Mouse (Mus musculus) kidney, embryonic 14.5 days (tissue): Measurements from ENCODE around the gene Psmd6. TPM values are rescaled to one million over a fixed set of nuclear protein-coding genes. Genes with fewer than 3 reads are reported as not detected.

Experiments used
- ATAC-seq: fragments of 200-750 bp; cut with Nextera tagmentation; 2 replicates; pipeline ENCODE4 v1.8.0; 2017; ENCODE audit warnings: moderate number of reproducible peaks, mild to moderate bottlenecking, moderate TSS enrichment, moderate library complexity; ENCODE audit not compliant: low FRiP score, low TSS enrichment
- H3K27ac ChIP-seq: fragments of 300-500 bp; sonication (generic); 2 replicates; pipeline ENCODE4 v1.5.1; 2014; ENCODE audit warnings: low read depth, mild to moderate bottlenecking, low read length, moderate library complexity, mixed read lengths
- H3K27me3 ChIP-seq: fragments of 300-500 bp; sonication (generic); 2 replicates; pipeline ENCODE4 v1.6.1; 2014; ENCODE audit warnings: mild to moderate bottlenecking, low read length; ENCODE audit not compliant: control insufficient read depth, insufficient read depth
- H3K36me3 ChIP-seq: fragments of 300-500 bp; sonication (generic); 2 replicates; pipeline ENCODE4 v1.6.1; 2014; ENCODE audit warnings: low read length, mixed read lengths; ENCODE audit not compliant: control insufficient read depth, insufficient read depth
- H3K4me1 ChIP-seq: fragments of 300-500 bp; sonication (generic); 2 replicates; pipeline ENCODE4 v1.6.1; 2014; ENCODE audit warnings: low read length, mixed read lengths; ENCODE audit not compliant: control insufficient read depth, insufficient read depth
- H3K4me2 ChIP-seq: fragments of 300-500 bp; sonication (generic); replicated peaks from 2 replicates; pipeline ENCODE4 v1.6.1; 2014; ENCODE audit warnings: low read depth, mild to moderate bottlenecking, low read length
- H3K4me3 ChIP-seq: fragments of 300-500 bp; sonication (generic); 2 replicates; pipeline ENCODE4 v1.5.1; 2014; ENCODE audit warnings: mild to moderate bottlenecking, low read length
- H3K9ac ChIP-seq: fragments of 300-500 bp; sonication (generic); 2 replicates; pipeline ENCODE4 v1.6.1; 2014; ENCODE audit warnings: low read depth, mild to moderate bottlenecking, low read length, moderate library complexity
- H3K9me3 ChIP-seq: fragments of 300-500 bp; sonication (generic); 2 replicates; pipeline ENCODE4 v1.6.1; 2016; ENCODE audit warnings: low read length; ENCODE audit not compliant: control insufficient read depth
- WGBS: fragments of 180-500 bp; shearing (Covaris S2); extraction: QIAGEN DNeasy Blood & Tissue Kit; methylation state at CpG from one replicate; pipeline ENCODE4 v1.1.7; 2014; 5-methylcytosine and 5-hydroxymethylcytosine counted together
- polyA plus RNA-seq: library from polyadenylated mRNA; unstranded; fragments of >200 nt; fragmentation: Nextera tagmentation; extraction: Ambion mirVana; gene quantifications from 2 replicates; pipeline ENCODE4 v1.2.1, GENCODE M21; 2014

The Psmd6 gene
- 232 and 248 TPM in 2 replicates for polyA plus RNA-seq

DNA sequence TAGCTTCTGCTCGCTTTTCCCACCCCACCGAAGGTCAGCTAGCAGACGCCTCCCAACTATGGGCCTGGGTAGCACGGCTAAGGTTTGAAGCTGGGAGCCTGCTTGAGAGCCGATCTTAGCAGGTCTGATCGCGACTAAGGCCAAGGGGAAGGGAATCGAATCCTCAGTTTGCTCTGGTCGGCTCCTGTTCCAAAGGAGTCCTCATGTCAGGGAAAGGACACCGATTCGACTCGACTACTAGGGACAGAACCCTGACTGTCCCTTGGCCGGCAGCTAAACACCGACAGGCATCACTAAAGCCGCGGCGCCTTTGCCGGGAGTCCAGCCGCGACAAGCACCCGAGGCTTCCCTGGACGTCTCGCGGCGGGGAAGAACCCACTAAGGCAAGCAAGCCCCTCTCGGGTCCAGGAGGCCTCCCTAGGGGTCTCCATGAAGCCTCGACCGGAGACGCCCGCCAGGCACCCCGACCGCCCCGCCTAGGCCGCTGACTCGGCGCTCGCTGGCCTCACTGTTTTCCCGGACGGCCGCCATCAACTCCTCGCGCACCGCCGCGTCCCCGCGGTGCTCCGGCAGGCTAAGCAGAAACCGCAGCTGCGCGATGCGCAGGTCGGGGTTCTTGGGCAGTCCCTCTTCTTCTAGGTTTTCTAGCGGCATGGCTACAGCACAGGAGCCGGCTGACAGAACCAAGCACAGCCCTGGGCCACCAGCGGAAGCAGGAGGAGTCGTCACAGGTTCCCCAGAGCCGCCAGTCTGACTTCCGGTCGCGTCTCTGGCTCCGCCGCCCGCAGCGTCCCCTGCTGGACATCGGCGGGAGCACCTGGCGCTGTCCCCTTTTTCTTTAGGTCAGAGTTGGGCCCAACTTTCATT, at the start of gene Psmd6:
Psmd6 (minus strand) TSS at position 755 of the 867 bp plus-strand sequence.
- Histone ChIP-seq H3K9me3 (no peaks in the 10 kb centered on the region), H3K9ac (peak within 1 kb of the TSS; percentile 93), H3K4me1 (peaks cover 6% of the 10 kb centered on the region; the same call in 1 of the 2 replicates), H3K27ac (peak within 1 kb of the TSS; percentile 78), H3K36me3 (peaks cover 30% of the 10 kb centered on the region), H3K27me3 (no peaks in the 10 kb centered on the region), H3K4me2 (peak within 1 kb of the TSS; percentile 63), H3K4me3 (peak within 1 kb of the TSS; percentile 94)
- WGBS = 1% methylated on average over 67 of the region's 68 CpGs
- ATAC-seq = peak; percentile 98

DNA sequence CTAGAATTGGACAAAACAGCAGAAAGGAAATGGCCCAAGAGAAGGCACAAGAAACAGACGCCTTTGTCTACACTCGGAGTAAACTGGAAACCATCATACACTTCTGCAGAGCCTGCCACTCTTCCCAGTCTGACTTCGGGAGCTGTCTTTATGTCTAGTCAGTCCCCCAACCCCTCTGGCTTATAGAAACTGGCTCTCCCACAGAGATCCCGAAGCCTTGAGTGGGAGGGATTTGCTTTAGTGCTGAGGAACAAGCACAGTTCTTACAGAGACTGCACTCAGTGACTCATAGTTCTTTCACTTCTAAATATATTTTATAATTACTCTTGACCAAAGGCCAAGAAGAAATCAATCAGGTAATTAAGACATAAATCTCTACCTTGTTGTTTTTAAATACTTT, 10.1 kb downstream of the Psmd6 start:
- ATAC-seq = no peak

DNA sequence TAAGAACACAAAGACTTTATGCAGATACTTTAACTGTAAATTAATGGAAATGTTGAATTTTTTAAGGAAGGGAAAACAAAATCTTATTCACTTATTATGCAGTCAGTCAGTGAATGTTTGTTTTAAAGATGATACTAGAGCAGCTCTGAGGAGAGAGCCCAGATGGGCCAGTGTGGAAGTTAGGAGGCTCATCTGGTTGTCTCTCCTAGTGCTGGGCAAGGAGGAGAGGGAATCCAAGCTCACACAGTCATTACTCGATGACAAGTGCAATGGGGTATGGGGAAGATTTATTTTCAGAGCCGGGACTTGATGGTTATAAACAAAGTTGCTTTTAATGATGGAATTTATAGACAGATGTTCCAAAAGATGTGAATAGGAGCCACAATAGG, 15.9 kb downstream of the Psmd6 start:
- no peak overlapping the region for H3K9ac ChIP-seq
- peaks cover 32% of the 10 kb centered on the region for H3K36me3 ChIP-seq
- no peak overlapping the region for H3K27ac ChIP-seq
- H3K4me3 ChIP-seq = no peak overlapping the region
- 38% methylated on average over 2 of the region's 2 CpGs for WGBS
- no peak for ATAC-seq
- no peak overlapping the region for H3K4me2 ChIP-seq
- no peaks in the 10 kb centered on the region for H3K4me1 ChIP-seq
- no peaks in the 10 kb centered on the region for H3K9me3 ChIP-seq
- no peaks in the 10 kb centered on the region for H3K27me3 ChIP-seq

More for the DNA sequence above, 10.1 kb downstream of the Psmd6 start:
- Histone ChIP-seq H3K9ac (no peak overlapping the region), H3K27ac (no peak overlapping the region), H3K4me3 (no peak overlapping the region), H3K9me3 (no peaks in the 10 kb centered on the region), H3K4me2 (no peak overlapping the region), H3K4me1 (no peaks in the 10 kb centered on the region), H3K27me3 (no peaks in the 10 kb centered on the region), H3K36me3 (peaks cover 49% of the 10 kb centered on the region)
- 80% methylated on average over 4 of the region's 4 CpGs for WGBS

DNA sequence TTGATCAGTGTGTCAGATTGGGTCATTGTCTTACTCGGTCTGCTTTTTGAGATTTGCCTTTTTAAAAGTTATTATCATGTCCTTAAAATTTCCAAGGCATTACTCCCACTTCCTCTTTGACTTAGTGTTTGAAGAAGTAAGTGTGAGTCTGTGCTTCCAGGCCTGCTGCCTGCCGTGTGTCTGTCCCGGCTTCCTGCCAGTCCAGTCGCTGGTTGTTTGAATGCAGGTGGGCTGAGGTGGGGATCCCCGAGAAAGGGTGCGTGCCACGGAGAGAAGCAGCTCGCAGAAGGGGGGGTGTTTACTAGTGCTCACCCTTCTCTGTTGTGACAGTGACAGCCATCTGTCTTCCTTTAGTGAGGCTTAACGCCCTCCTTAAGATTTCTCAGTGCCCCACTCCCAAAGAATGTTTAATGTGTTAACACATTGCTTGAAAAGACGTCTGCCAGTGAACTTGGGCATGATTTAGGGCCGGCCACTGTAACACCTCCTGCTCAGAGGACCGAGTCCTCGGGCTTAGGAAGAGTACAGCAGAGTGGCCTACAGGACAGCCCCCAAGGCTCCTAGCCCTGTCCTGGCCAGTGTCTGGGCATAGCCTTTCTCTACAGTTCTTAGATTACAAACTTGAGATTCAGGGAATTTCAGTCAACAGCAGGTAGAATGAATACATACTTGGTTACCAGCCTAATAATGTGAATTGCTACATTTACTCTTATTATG, 16.4 kb downstream of the Psmd6 start:
- H3K9ac ChIP-seq = no peak overlapping the region
- 41% methylated on average over 13 of the region's 13 CpGs for WGBS
- no peak overlapping the region for H3K4me2 ChIP-seq
- H3K9me3 ChIP-seq = no peaks in the 10 kb centered on the region
- no peaks in the 10 kb centered on the region for H3K27me3 ChIP-seq
- ATAC-seq = peak; percentile 57; the same call in 1 of the 2 replicates
- H3K36me3 ChIP-seq = peaks cover 32% of the 10 kb centered on the region
- no peak overlapping the region for H3K27ac ChIP-seq
- no peak overlapping the region for H3K4me3 ChIP-seq
- H3K4me1 ChIP-seq = no peaks in the 10 kb centered on the region

DNA sequence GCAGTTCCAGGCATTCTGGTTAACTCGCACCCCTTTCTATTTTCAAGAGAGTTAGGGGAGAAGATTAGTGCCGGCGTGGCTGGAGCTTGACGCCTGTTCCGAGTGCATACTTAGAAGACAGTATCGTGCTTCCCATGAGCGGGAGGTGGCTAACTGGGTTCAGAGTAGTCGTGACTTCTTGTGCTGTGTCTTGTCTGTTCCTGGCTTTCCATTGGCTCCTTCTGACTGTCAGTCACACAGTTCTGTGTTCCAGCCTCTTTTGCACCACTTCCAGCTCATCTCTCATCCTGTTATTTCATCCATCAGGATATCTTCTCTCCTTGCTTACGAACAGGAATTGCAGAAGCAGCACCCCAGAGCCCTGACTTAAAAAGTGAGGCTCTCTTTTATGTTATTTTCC, 19.5 kb downstream of the Psmd6 start:
- Histone ChIP-seq H3K9me3 (no peaks in the 10 kb centered on the region), H3K4me1 (no peaks in the 10 kb centered on the region), H3K4me3 (no peak overlapping the region), H3K27ac (no peak overlapping the region), H3K4me2 (no peak overlapping the region), H3K9ac (no peak overlapping the region), H3K27me3 (no peaks in the 10 kb centered on the region), H3K36me3 (peaks cover 35% of the 10 kb centered on the region)
- WGBS = 94% methylated on average over 9 of the region's 9 CpGs
- no peak for ATAC-seq

DNA sequence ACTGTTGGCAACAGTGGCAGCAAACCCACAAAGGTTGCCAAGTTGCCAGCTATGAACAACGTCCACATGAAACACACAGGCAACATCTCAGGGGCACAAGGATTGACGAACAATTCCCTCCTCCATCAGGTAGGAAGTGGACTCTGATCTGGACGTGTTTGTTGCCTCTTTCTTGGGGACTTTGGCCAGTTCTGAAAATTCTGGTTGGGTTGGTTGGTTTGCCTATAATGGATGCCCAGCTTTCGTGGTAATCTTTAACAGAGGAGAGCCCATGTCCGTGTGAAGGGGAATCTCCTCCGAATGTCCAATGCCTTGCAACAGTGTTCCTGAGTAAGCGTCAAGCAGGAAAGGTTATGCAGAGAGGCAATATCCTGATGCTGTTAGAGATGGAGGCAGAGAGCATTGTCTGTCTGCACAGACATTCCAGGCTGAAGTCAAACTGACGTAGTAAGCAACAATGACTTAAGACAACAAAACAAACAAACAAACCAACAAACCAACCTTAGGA, 20.0 kb downstream of the Psmd6 start:
- Histone ChIP-seq H3K36me3 (peaks cover 40% of the 10 kb centered on the region), H3K4me1 (no peaks in the 10 kb centered on the region), H3K27ac (no peak overlapping the region), H3K9ac (no peak overlapping the region), H3K27me3 (no peaks in the 10 kb centered on the region), H3K9me3 (no peaks in the 10 kb centered on the region), H3K4me2 (no peak overlapping the region), H3K4me3 (no peak overlapping the region)
- WGBS = 91% methylated on average over 8 of the region's 8 CpGs
- ATAC-seq = no peak

DNA sequence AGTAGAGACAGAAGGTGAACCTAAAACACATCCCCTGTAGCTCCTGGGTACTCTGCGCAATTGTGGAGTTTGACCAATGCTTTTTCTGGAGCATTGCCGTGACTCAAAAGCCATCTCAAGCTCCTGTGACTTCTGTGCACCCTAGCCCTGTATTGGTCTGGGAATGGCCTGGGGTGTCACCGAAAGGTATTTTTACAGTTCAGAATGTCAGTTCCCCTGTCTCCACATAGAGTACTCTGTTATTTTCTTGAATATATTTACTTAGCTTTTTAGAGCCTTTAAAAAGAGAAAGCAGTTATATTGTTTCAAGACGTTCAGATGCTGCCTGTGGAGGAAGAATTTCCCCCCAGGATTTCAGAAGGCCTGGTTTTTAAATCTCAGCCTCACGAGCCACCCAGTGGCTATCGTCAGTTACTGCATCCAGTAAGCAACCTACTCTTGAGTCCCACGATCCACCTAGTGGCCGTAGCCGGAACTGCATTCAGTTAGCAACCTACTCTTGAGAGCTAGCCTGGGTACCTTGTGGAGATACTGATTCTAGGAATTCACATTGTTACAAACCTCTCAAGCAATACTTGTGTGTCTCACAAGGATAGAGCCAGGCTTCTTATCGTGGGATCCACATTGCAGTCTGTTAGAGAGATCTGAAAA, 22.3 kb downstream of the Psmd6 start:
- Histone ChIP-seq H3K4me2 (no peak overlapping the region), H3K9me3 (no peaks in the 10 kb centered on the region), H3K4me3 (no peak overlapping the region), H3K9ac (no peak overlapping the region), H3K4me1 (no peaks in the 10 kb centered on the region), H3K27ac (no peak overlapping the region), H3K36me3 (peaks cover 47% of the 10 kb centered on the region), H3K27me3 (no peaks in the 10 kb centered on the region)
- 31% methylated on average over 10 of the region's 10 CpGs for WGBS
- ATAC-seq = peak; percentile 69

DNA sequence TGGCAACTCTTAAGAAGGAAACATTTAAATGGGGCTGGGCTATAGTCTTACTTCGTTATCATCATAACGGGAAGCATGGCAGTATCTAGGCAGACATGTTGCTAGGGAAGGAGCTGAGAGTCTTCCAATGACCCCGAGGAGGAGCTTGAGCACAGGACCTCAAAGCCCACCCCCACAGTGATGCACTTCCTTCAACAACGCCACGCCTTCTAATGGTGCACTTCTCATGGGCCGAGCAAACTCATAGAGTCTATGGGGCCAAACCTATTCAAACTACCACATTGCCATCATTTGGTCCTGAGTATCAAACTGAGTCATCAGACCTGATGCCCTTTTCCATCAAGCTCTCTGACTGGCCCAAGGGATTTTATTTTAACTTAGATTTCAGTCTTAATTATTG, 30.2 kb downstream of the Psmd6 start:
- H3K4me2 ChIP-seq = no peak overlapping the region
- peaks cover 19% of the 10 kb centered on the region for H3K36me3 ChIP-seq
- ATAC-seq = no peak
- no peaks in the 10 kb centered on the region for H3K27me3 ChIP-seq
- H3K9me3 ChIP-seq = no peaks in the 10 kb centered on the region
- H3K27ac ChIP-seq = no peak overlapping the region
- H3K4me3 ChIP-seq = no peak overlapping the region
- WGBS = 95% methylated on average over 6 of the region's 6 CpGs
- H3K9ac ChIP-seq = no peak overlapping the region
- H3K4me1 ChIP-seq = no peaks in the 10 kb centered on the region
